Mouse (Mus musculus): ENCODE results near the gene Adcy1. TPM values are rescaled to one million over a fixed set of nuclear protein-coding genes. Genes with fewer than 3 reads are reported as not detected.

Gene Adcy1
- polyA plus RNA-seq, 1 experiment from 2014 or later = 1.2 TPM

DNA sequence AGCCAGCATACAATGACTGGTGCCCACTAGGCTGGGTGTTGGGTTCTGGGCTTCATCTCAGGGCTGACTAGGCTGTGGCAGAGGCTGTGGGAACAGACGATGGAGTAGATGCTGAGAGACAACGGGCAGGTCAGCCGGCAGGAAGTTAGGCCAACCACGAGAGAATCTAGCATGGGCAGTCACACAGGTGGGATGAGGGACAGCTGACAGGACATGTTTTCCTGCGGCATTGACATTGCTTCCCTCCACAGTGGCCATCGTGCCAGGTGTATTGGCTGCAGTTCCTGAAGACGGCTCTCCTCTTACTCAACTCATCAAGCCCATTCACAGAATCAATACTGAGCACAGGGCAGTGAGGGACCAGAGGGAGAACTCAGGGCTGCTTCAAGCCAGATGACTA is 84.7 kb downstream of the Adcy1 start:
- no peak overlapping the region for H3K4me3 ChIP-seq (ENCODE audit: control insufficient read depth in 1 of 2, insufficient read depth in 1 of 2, low read depth in 1 of 2, low read length in 2 of 2)
- H3K36me3 ChIP-seq (ENCODE audit: control insufficient read depth, insufficient read depth, low read length) = no peaks in the 10 kb centered on the region
- H3K4me2 ChIP-seq (ENCODE audit: low read length) = no peak overlapping the region
- no peaks in the 10 kb centered on the region for H3K27me3 ChIP-seq (ENCODE audit: control insufficient read depth, insufficient read depth, low read length)
- WGBS = 81% methylated on average over 7 of the region's 7 CpGs
- H3K9ac ChIP-seq (ENCODE audit: low read length) = no peak overlapping the region
- no peaks in the 10 kb centered on the region for H3K9me3 ChIP-seq (ENCODE audit: control insufficient read depth, low read length)
- H3K4me1 ChIP-seq (ENCODE audit: control insufficient read depth in 2 of 2, insufficient read depth in 2 of 2, low read length in 2 of 2) = peaks cover 0 to under 1% of the 10 kb centered on the region in 2 experiments; a peak in 1 of 4 replicates
- no peak overlapping the region for H3K27ac ChIP-seq (replicated peaks in 1 of 2; ENCODE audit: control insufficient read depth in 1 of 2, insufficient read depth in 1 of 2, low read depth in 2 of 2, low read length in 2 of 2)
- no peak for ATAC-seq (ENCODE audit: insufficient number of reproducible peaks, insufficient read depth, low FRiP score, low read depth)

DNA sequence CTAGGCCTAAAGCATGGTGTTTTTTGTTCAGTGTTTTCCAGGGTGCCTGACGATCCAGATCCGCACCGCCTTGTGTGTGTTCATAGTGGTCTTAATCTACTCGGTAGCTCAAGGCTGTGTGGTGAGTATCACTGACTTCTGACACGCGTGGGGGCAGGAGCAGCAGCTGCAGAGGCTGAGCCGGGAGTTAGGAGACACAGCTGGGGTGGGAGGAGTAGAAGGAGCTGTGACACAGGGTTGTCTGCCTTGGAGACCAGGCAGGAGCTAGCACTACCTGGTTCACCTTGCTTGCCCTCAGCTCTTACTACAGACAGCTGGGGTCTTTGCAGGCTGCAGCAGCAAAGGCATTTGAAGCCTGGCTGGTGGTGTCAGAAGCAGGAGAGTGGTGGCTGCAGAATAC is 86.2 kb downstream of the Adcy1 start:
- no peak overlapping the region for H3K4me2 ChIP-seq (ENCODE audit: low read length)
- ATAC-seq (ENCODE audit: insufficient number of reproducible peaks, insufficient read depth, low FRiP score, low read depth) = no peak; the same call in 1 of the 2 replicates
- H3K4me3 ChIP-seq (ENCODE audit: control insufficient read depth in 1 of 2, insufficient read depth in 1 of 2, low read depth in 1 of 2, low read length in 2 of 2) = no peak overlapping the region
- H3K27me3 ChIP-seq (ENCODE audit: control insufficient read depth, insufficient read depth, low read length) = no peaks in the 10 kb centered on the region
- H3K9me3 ChIP-seq (ENCODE audit: control insufficient read depth, low read length) = no peaks in the 10 kb centered on the region
- no peaks in the 10 kb centered on the region for H3K4me1 ChIP-seq (ENCODE audit: control insufficient read depth in 2 of 2, insufficient read depth in 2 of 2, low read length in 2 of 2)
- H3K27ac ChIP-seq (replicated peaks in 1 of 2; ENCODE audit: control insufficient read depth in 1 of 2, insufficient read depth in 1 of 2, low read depth in 2 of 2, low read length in 2 of 2) = no peak overlapping the region
- 65% methylated on average over 7 of the region's 7 CpGs for WGBS
- no peak overlapping the region for H3K9ac ChIP-seq (ENCODE audit: low read length)
- no peaks in the 10 kb centered on the region for H3K36me3 ChIP-seq (ENCODE audit: control insufficient read depth, insufficient read depth, low read length)

DNA sequence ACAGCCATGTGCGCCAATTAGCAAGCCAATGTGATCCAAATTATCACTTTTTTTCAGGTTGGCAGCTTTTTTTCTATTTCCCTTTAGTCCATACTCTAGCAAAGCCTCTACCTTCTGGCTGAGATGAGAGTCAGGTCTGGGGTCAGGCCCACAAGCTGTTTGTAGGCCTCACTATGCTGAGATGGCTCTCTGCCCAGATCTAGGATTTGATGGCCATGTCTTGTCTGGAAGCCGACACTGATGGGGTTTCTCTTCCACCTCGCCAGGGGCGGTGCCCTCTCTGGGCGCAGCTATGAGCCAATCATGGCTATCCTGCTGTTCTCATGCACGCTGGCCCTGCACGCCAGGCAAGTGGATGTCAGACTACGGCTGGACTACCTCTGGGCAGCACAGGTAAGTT is 87.2 kb downstream of the Adcy1 start:
- 92% methylated on average over 8 of the region's 8 CpGs for WGBS
- H3K4me2 ChIP-seq (ENCODE audit: low read length) = no peak overlapping the region

DNA sequence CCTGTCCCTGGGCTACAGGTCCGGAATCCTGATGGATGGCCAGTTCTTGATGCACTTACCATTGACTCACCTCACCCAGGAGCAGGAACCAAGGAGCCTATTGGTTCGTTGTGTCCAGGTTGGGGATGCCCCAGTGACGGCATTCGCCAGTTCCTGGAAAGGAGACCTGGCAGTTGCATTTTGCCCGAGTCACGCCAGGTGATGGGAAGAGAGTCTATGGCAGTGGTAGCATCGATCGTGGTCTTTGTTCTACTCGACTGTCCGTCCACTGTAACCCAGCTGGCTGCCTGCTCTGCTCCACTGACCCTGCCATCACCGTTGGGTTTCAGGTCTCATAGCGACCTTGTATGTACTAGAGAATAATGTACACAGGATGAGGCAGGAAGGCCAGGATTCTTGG is 89.1 kb downstream of the Adcy1 start:
- Histone ChIP-seq H3K9me3 (ENCODE audit: control insufficient read depth, low read length) (no peaks in the 10 kb centered on the region), H3K27me3 (ENCODE audit: control insufficient read depth, insufficient read depth, low read length) (no peaks in the 10 kb centered on the region), H3K36me3 (ENCODE audit: control insufficient read depth, insufficient read depth, low read length) (no peaks in the 10 kb centered on the region), H3K4me3 (ENCODE audit: control insufficient read depth in 1 of 2, insufficient read depth in 1 of 2, low read depth in 1 of 2, low read length in 2 of 2) (no peak overlapping the region), H3K4me2 (ENCODE audit: low read length) (no peak overlapping the region), H3K9ac (ENCODE audit: low read length) (no peak overlapping the region), H3K4me1 (ENCODE audit: control insufficient read depth in 2 of 2, insufficient read depth in 2 of 2, low read length in 2 of 2) (no peaks in the 10 kb centered on the region), H3K27ac (replicated peaks in 1 of 2; ENCODE audit: control insufficient read depth in 1 of 2, insufficient read depth in 1 of 2, low read depth in 2 of 2, low read length in 2 of 2) (no peak overlapping the region)
- 92% methylated on average over 12 of the region's 12 CpGs for WGBS
- ATAC-seq (ENCODE audit: insufficient number of reproducible peaks, insufficient read depth, low FRiP score, low read depth) = no peak

More for the DNA sequence above, 87.2 kb downstream of the Adcy1 start:
- Histone ChIP-seq H3K27ac (replicated peaks in 1 of 2; ENCODE audit: control insufficient read depth in 1 of 2, insufficient read depth in 1 of 2, low read depth in 2 of 2, low read length in 2 of 2) (no peak overlapping the region), H3K36me3 (ENCODE audit: control insufficient read depth, insufficient read depth, low read length) (no peaks in the 10 kb centered on the region), H3K9ac (ENCODE audit: low read length) (no peak overlapping the region), H3K9me3 (ENCODE audit: control insufficient read depth, low read length) (no peaks in the 10 kb centered on the region), H3K4me1 (ENCODE audit: control insufficient read depth in 2 of 2, insufficient read depth in 2 of 2, low read length in 2 of 2) (no peaks in the 10 kb centered on the region), H3K4me3 (ENCODE audit: control insufficient read depth in 1 of 2, insufficient read depth in 1 of 2, low read depth in 1 of 2, low read length in 2 of 2) (no peak overlapping the region), H3K27me3 (ENCODE audit: control insufficient read depth, insufficient read depth, low read length) (no peaks in the 10 kb centered on the region)
- ATAC-seq (ENCODE audit: insufficient number of reproducible peaks, insufficient read depth, low FRiP score, low read depth) = no peak

DNA sequence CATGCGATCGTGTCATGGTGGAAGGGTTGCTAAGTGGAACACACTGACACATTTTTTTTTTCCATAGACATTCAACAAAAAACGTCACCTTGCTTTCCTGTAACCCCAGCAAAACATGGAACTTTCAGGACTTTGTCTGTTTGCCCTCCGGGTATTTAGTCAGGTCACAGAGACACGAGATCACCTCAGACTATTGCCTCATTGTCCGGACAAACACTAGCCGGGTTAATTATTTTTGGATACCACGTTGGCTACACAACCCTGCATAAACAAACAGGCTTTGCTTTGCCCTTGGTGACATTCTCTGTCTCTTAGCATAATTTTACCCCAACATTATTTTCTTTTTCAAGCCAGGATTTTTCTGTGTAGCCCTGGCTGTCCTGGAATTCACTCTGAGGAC is 89.8 kb downstream of the Adcy1 start:
- H3K27me3 ChIP-seq (ENCODE audit: control insufficient read depth, insufficient read depth, low read length) = no peaks in the 10 kb centered on the region
- no peak for ATAC-seq (ENCODE audit: insufficient number of reproducible peaks, insufficient read depth, low FRiP score, low read depth)
- no peaks in the 10 kb centered on the region for H3K9me3 ChIP-seq (ENCODE audit: control insufficient read depth, low read length)
- no peak overlapping the region for H3K27ac ChIP-seq (replicated peaks in 1 of 2; ENCODE audit: control insufficient read depth in 1 of 2, insufficient read depth in 1 of 2, low read depth in 2 of 2, low read length in 2 of 2)
- H3K9ac ChIP-seq (ENCODE audit: low read length) = no peak overlapping the region
- no peak overlapping the region for H3K4me3 ChIP-seq (ENCODE audit: control insufficient read depth in 1 of 2, insufficient read depth in 1 of 2, low read depth in 1 of 2, low read length in 2 of 2)
- H3K4me1 ChIP-seq (ENCODE audit: control insufficient read depth in 2 of 2, insufficient read depth in 2 of 2, low read length in 2 of 2) = no peaks in the 10 kb centered on the region
- WGBS = 79% methylated on average over 8 of the region's 8 CpGs
- no peaks in the 10 kb centered on the region for H3K36me3 ChIP-seq (ENCODE audit: control insufficient read depth, insufficient read depth, low read length)
- H3K4me2 ChIP-seq (ENCODE audit: low read length) = no peak overlapping the region

DNA sequence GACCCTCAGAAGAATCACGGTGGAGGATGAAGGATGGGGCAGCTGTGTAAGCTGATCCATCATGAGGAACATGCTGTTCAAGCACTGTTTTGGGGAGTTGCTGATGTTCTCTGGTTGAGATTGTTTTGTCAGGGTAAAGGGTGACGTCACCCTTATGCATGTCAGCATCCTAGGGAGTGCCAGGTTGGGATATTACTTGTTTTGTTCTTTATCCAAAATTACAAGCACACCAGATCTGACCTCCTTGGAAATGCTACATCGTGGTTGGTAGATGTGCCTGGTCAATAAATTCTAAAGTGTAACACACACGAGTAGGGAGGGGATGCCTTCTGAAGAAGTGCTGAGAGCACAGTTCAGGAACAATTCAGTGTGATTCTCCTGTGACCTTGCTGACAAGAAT is 93.1 kb downstream of the Adcy1 start:
- Histone ChIP-seq H3K9me3 (ENCODE audit: control insufficient read depth, low read length) (no peaks in the 10 kb centered on the region), H3K27me3 (ENCODE audit: control insufficient read depth, insufficient read depth, low read length) (no peaks in the 10 kb centered on the region), H3K36me3 (ENCODE audit: control insufficient read depth, insufficient read depth, low read length) (no peaks in the 10 kb centered on the region), H3K9ac (ENCODE audit: low read length) (no peak overlapping the region), H3K4me3 (ENCODE audit: control insufficient read depth in 1 of 2, insufficient read depth in 1 of 2, low read depth in 1 of 2, low read length in 2 of 2) (no peak overlapping the region), H3K4me1 (ENCODE audit: control insufficient read depth in 2 of 2, insufficient read depth in 2 of 2, low read length in 2 of 2) (peaks cover 2 to 4% of the 10 kb centered on the region in 2 experiments; a peak in 1 of 4 replicates), H3K27ac (replicated peaks in 1 of 2; ENCODE audit: control insufficient read depth in 1 of 2, insufficient read depth in 1 of 2, low read depth in 2 of 2, low read length in 2 of 2) (no peak overlapping the region), H3K4me2 (ENCODE audit: low read length) (no peak overlapping the region)
- WGBS = 58% methylated on average over 4 of the region's 4 CpGs
- ATAC-seq (ENCODE audit: insufficient number of reproducible peaks, insufficient read depth, low FRiP score, low read depth) = no peak

DNA sequence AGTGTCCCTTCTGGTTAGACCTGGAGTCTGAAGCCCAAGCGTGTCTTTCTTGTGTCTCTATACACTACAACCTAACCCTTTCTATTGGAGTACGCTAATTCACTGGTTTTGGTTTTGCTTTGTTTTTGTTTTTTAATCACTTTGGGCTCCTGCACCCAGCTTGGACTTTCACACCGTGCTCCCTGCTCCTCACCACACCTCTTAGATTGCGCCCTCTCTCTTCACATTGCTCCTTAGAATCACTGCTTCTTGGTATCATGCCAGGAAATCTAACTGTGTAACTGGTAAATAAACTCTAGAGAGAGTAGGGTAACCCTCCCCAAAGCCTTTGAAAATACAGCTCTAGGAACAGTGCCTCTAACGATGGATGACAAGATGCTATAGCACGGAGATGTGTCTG is 94.9 kb downstream of the Adcy1 start:
- Histone ChIP-seq H3K9me3 (ENCODE audit: control insufficient read depth, low read length) (no peaks in the 10 kb centered on the region), H3K4me3 (ENCODE audit: control insufficient read depth in 1 of 2, insufficient read depth in 1 of 2, low read depth in 1 of 2, low read length in 2 of 2) (no peak overlapping the region), H3K36me3 (ENCODE audit: control insufficient read depth, insufficient read depth, low read length) (no peaks in the 10 kb centered on the region), H3K4me1 (ENCODE audit: control insufficient read depth in 2 of 2, insufficient read depth in 2 of 2, low read length in 2 of 2) (peaks cover 2 to 4% of the 10 kb centered on the region in 2 experiments; a peak in 1 of 4 replicates), H3K27me3 (ENCODE audit: control insufficient read depth, insufficient read depth, low read length) (no peaks in the 10 kb centered on the region), H3K4me2 (ENCODE audit: low read length) (no peak overlapping the region), H3K9ac (ENCODE audit: low read length) (no peak overlapping the region), H3K27ac (replicated peaks in 1 of 2; ENCODE audit: control insufficient read depth in 1 of 2, insufficient read depth in 1 of 2, low read depth in 2 of 2, low read length in 2 of 2) (no peak overlapping the region)
- ATAC-seq (ENCODE audit: insufficient number of reproducible peaks, insufficient read depth, low FRiP score, low read depth) = no peak
- 89% methylated on average over 6 of the region's 6 CpGs for WGBS

DNA sequence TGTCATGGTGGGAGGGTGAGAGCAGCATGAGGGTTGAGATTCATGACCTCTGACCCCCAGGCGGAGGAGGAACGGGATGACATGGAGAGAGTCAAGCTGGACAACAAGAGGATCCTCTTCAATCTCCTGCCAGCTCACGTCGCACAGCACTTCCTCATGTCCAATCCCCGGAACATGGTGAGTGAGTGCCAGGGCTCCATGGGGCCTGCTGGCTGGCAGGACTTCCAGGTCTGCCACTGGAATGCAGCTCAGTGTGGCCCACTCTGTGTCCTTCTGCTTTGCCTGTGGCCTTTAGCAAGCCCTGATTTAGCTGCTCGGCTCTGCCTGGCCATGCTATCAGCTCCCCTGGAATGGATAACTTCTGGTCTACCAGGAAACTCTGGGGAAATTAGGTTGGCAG is 96.9 kb downstream of the Adcy1 start:
- no peak for ATAC-seq (ENCODE audit: insufficient number of reproducible peaks, insufficient read depth, low FRiP score, low read depth)
- Histone ChIP-seq H3K36me3 (ENCODE audit: control insufficient read depth, insufficient read depth, low read length) (no peaks in the 10 kb centered on the region), H3K4me2 (ENCODE audit: low read length) (no peak overlapping the region), H3K9ac (ENCODE audit: low read length) (no peak overlapping the region), H3K27me3 (ENCODE audit: control insufficient read depth, insufficient read depth, low read length) (no peaks in the 10 kb centered on the region), H3K27ac (replicated peaks in 1 of 2; ENCODE audit: control insufficient read depth in 1 of 2, insufficient read depth in 1 of 2, low read depth in 2 of 2, low read length in 2 of 2) (no peak overlapping the region), H3K4me1 (ENCODE audit: control insufficient read depth in 2 of 2, insufficient read depth in 2 of 2, low read length in 2 of 2) (peaks cover 2 to 4% of the 10 kb centered on the region in 2 experiments; a peak in 1 of 4 replicates), H3K4me3 (ENCODE audit: control insufficient read depth in 1 of 2, insufficient read depth in 1 of 2, low read depth in 1 of 2, low read length in 2 of 2) (no peak overlapping the region), H3K9me3 (ENCODE audit: control insufficient read depth, low read length) (no peaks in the 10 kb centered on the region)
- 68% methylated on average over 6 of the region's 6 CpGs for WGBS

All from heart, embryonic 14.5 days (tissue).